Mouse (Mus musculus): ENCODE data around the gene Rtn1.

DNA sequence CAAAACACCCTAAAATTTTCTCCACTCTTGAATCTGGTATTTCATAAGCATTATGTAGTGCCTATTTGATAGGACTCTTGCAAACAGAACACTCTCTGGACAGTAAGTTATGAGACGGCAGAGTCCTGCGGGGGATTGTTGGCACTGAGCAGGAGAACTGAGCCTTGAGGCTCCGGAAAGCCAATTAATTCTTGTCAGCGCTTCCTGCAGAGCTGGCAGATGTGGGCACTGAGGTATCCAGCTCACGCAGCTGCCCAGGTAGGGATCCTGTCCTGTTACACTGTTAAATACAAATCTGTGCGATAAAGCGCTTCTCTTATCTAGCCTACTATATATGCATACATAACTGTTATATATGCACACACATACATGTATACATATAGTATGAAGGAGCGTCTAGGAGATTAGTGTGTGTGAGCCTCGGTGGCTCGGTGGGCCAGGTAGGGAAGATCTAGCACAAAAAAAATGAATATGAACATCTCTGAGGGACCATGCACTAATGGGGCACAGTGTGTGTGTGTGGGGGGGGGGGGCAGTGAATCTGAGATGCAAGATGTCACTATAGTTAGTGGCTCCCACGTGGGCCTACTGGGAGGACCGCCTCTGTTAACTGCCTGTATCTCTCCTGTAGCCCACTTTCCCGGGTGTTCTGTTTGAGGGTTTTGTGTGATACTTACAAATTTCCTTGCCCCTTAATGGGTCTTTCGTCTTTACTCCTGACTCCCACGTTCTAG is 93.0 kb downstream of the Rtn1 start:
- TF ChIP-seq CTCF (IDR thresholded peaks at IDR 0.05; ENCODE audit: low read depth, low read length) (no peak), POLR2A (IDR thresholded peaks at IDR 0.05; ENCODE audit: extremely low read depth, insufficient read depth, low read length) (no peak)

Data from liver, adult 2 months (tissue).